Mouse (Mus musculus): Measurements from ENCODE around the gene S100a10.
A peak's percentile ranks its signal among the peaks of the same experiment; 100 is the strongest.
"Not testable (repeated sequence)": the region's sequence is repeated elsewhere in the genome, so short reads cannot be mapped to it uniquely, and the experiment has no call there.

S100a10 gene

DNA sequence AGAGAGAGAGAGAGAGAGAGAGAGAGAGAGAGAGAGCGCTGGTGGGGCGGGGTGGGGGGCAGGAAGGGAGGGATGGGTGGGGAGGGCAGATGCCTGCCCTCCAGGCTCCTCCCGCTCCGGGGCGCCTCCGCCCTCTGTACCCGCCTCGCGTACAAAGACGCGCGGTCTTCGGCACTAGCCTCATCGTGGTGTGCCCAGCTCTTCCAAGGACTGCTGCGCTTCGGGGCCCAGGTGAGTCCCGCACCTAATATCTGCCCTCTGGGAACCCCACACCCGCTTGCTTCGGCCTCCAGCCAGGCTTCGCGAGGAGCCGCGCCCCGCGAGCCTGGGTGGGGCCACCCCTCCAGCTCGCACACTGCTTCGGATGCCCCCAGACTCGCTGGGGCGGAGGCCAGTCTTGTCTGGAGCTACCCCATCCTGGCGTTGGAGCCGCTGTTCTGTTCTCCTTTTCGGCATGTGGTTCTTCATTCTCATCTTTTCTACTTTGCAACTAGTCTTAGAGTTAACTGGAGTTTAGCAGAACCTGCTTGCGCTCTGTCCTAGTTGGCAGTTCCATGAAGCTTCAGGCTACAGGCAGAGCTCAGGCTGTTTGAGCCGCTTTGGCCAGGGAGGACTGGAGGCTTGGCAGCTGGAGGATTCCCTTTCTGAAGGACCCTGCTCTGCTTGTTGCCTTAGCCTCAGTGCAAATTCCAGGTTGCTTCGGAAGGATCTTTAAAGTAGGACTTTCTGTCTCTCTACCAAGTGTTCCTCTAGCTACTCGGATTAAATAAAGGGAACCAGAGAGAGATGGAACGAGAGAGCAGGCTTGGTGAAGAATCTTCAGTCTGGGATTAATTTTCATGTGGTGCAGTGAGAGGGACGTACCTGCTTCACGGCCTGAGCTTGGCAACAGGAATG, at the start of gene S100a10:
Gene S100a10, plus strand, starts transcription at position 100 of the 897 bp plus-strand sequence.
- DNase-seq: peak; percentile 80

GRCm38 (mm10) chr3:93505960-93506863, 48.7 kb upstream of the S100a10 start:
- peak; percentile 66 for DNase-seq

- peak; percentile 33 for DNase-seq
Measured at GRCm38 (mm10) chr3:93506881-93507325, 48.0 kb upstream of the S100a10 start.

- DNase-seq: no peak
Measured at GRCm38 (mm10) chr3:93509301-93509700, 45.6 kb upstream of the S100a10 start.

DNA sequence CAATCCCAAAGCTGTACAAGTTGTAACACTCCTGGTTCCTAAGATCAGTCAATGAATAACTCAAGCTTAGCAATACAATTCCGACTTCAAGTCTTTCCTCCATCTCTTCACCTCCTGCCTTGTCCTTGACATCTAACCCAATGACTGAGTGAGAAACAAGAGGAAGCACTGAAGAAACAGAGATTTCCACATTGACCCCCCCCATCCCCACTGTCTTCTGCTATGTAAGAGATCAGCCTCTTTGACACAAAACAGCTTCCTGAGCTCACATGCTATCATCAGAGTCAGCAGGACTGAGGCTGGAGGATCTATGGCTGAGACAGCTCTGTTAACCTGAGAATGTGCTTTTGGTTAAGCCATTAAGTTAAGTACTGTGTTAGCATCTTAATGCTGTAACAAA, 43.8 kb upstream of the S100a10 start:
- no peak for DNase-seq

DNA sequence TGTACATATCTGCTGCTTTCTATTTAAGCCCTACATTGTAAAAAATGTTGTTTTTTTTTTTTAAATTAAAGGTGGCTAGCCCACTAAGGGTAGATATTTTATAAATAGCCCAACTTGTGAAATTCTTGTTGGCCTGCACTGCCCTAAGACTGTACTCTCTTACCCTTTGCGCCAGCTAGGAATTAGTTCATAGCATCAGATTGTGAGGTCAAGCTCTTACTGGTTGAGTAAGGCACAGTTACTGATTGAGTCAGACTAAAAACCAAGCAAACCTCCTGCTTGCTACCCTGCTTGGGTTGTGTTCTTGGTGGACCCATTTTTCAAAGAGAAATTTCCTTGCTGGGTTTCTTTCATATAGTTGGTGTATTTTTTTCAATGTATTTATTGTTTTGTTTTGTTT, 43.1 kb upstream of the S100a10 start:
- DNase-seq: no peak

DNA sequence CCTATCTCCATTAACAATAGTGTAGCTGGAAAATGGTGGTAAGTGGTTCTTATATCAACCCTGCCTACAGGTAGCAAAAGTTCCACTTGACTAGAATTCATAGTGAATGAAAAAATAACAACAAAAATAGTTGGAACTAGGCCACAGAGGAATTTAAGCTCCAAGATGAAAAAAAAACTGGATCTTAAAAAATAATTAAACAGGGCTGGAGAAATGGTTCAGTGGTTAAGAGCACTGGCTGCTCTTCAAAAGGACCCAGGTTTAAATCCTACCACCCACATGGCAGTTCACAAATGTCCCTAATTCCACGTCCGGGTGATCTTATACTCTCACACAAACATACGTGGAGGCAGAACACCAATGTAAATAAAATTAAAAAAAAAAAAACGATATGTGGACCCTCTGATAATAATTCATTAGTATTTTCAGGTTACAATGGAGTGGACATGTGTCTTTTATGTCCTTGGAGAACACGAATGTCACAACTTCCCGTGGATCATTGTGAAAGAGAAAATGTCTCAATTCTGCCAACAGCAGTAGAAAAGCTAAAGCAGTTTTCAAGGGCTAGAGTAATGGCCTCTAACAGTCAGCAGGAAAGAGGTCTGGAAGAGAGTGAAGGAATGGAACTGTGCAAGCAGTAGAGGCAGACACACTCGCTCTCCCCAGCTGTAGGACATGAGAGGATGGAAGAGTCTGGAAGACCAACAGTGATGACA, 42.3 kb upstream of the S100a10 start:
- DNase-seq: no peak

GRCm38 (mm10) chr3:93514628-93515027, 40.3 kb upstream of the S100a10 start:
- DNase-seq: no peak

GRCm38 (mm10) chr3:93517343-93517742, 37.5 kb upstream of the S100a10 start:
- DNase-seq: no peak

GRCm38 (mm10) chr3:93519856-93520329, 35.0 kb upstream of the S100a10 start:
- no peak for DNase-seq

- peak; percentile 78 for DNase-seq
Measured at GRCm38 (mm10) chr3:93520330-93521193, 34.3 kb upstream of the S100a10 start, which contains the start of gene S100a11. Gene S100a11 (plus strand): TSS chr3:93520488.

GRCm38 (mm10) chr3:93521462-93522057, 33.3 kb upstream of the S100a10 start:
- no peak for DNase-seq

DNA sequence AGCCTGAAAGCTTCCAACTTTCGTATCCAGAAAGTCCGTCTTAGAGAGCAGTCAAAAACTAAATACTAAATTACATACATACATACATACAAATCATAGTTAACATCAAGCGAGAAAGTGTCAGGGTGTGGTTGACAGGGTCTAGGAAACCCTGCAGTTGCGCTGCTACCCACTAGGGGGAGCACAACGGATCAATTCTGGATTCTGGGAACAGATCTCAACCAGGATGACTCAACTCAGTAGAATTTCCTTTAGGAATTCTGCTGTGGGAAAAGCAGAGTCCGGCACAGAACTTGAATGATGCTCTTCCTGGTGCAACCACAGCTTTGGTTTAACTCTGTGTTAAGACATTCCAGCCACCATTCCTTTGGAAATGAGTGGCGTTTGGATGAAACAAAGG, 32.3 kb upstream of the S100a10 start:
- DNase-seq: peak; percentile 75

- no peak for DNase-seq
Measured at GRCm38 (mm10) chr3:93527300-93527699, 27.6 kb upstream of the S100a10 start.

- DNase-seq: no peak
Measured at GRCm38 (mm10) chr3:93528807-93529206, 26.1 kb upstream of the S100a10 start.

GRCm38 (mm10) chr3:93537068-93537576, 17.8 kb upstream of the S100a10 start:
- DNase-seq: peak; percentile 45

DNA sequence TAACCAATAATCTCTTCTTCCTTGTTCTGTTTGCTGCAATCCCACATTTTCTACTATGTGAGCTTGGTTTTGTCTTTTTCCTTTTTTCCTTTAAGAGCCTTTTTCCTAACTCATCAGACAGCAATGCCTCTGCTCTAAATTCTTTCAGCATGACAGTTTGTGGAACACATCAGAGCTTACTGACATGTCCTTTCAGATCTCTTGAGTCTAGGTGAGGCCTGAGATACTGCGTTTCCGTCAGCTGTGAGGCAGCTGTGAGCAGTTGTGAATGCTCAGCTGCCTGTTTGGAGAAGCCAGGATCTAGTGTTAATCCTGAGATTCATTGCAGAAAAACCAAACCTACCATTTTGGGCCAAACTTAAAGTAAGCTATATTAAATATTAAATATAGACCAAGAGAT, 16.4 kb upstream of the S100a10 start:
- no peak for DNase-seq

- DNase-seq: no peak
Measured at GRCm38 (mm10) chr3:93541501-93541900, 13.4 kb upstream of the S100a10 start.

GRCm38 (mm10) chr3:93544170-93544569, 10.7 kb upstream of the S100a10 start:
- not testable (repeated sequence) for DNase-seq

- peak; percentile 93 for DNase-seq
Measured at GRCm38 (mm10) chr3:93547099-93547648, 7.7 kb upstream of the S100a10 start.
